10 mouse cellular contexts compared by ENCODE assay signal in genomic region chr17:56522744-56523143, GRCm38 (mm10). TPM values are rescaled to one million over a fixed set of nuclear protein-coding genes. Genes with fewer than 3 reads are reported as not detected.
"Had no signal": no experiment of that assay in that cellular context is flagged by ENCODE, and none has a peak within 500 bp of the region (broad histone marks: within the 10 kb centered on the region; RNA-seq: fewer than 3 reads in every experiment).

No protein-coding gene starts in this region.

- DNase-seq: kidney, adult 8-10 months; kidney, postnatal 25 days; layer of hippocampus, adult 9-11 months; lung, embryonic 14.5 days; lung, postnatal 10 days; lung, postnatal 4 days; thymus, postnatal 36 days had no signal

RNA-seq across cellular contexts. Expression of gene Znrf4, which starts 10.5 kb away (rescaled TPM):
- total RNA-seq: left cerebral cortex, adult 18-20 months; left cerebral cortex, postnatal 10 days; megakaryocyte, adult 5-6 weeks had no signal
